Mouse (Mus musculus) frontal cortex, adult (tissue): ENCODE measurements around the gene Agap1.

Experiments
- ATAC-seq: cut with Nextera tagmentation; 2 replicates; pipeline ENCODE4 v1.9.2; 2017; ENCODE audit warnings: mild to moderate bottlenecking, moderate library complexity, mixed read lengths; ENCODE audit not compliant: low TSS enrichment

Gene Agap1

DNA sequence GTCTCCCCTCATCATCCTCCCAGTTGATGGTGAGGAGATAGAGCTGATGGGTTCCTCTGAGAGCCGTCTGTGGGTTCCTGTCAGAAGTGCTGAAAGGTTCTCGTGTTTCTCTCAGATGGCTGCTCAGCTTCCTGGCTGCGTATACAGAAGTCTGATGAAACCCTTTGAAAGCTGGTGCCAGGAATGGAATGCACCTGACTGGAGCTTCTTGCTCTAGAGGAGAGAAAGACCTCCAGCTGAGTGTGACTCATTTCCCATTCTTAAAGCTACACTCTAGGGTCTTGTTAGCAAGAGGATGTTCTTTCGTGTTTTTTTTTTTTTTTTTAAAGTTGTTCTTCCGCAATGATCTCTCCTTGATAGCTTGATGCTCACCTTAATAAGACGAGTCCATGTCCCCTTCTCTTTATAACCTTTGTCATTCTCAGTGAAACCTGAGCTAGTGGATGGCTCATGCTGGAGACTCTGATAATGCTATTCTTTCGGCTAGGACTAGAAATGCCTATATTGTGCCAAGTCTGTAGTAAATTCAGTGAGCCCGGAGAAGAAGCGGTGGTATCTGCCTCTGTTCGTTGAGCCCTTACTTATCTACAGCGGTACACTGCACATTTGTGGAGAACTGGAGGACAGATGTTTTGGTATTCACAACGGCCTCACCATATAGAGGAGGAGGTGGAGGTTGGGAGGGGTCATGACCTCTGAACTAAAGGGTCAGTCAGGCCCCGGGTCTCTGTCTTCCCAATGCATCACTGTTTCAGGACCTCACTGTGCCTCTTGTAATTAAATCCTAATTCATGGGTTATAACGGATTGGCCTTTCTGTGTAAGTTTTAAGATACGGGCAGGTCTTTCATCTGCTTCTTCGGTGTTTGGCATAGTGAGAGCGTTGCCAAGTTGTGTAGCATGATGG lies 2.8 kb downstream of the Agap1 start:
- no peak for ATAC-seq

DNA sequence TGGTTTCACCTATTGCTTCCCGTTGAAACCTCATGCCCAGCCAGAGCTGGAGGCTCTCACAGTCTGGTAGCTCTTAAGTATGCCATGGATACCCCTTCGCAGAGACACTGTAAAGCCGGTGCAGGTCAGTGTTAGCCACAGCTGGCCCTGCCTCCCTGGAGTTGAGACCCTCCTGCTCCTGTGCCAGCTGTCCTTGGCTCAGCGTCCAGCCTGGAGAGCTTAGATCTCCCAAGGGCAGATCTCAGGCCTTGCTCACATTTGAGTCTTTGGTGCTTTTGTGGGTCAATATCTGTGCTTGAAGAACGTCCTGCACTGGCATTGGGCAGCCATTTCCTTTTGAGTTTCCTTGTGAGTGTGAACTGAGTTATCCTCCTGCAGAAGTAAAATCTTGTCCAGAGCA lies 7.3 kb downstream of the Agap1 start:
- ATAC-seq, result no peak

DNA sequence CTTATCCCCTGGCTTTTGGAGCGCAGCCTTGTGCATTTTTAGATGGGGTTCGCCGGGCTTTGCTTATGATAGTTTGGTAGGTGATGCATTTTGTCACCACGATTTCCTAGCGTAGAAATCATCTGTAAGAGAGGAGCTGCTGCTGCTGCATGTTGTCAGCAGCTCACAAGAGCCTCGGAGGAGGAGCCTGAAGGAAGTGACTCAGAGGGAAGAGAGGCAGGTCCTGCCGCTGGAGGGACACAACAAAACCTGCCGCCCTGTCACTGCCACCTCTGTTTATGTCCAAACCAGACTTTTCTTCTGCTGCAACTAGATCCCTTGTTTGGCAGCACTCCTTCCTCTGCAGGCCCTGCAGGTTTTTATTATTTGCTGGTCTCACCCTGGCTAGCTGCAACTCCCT lies 8.5 kb downstream of the Agap1 start:
- ATAC-seq, result peak; percentile 23; the same call in 1 of the 2 replicates

DNA sequence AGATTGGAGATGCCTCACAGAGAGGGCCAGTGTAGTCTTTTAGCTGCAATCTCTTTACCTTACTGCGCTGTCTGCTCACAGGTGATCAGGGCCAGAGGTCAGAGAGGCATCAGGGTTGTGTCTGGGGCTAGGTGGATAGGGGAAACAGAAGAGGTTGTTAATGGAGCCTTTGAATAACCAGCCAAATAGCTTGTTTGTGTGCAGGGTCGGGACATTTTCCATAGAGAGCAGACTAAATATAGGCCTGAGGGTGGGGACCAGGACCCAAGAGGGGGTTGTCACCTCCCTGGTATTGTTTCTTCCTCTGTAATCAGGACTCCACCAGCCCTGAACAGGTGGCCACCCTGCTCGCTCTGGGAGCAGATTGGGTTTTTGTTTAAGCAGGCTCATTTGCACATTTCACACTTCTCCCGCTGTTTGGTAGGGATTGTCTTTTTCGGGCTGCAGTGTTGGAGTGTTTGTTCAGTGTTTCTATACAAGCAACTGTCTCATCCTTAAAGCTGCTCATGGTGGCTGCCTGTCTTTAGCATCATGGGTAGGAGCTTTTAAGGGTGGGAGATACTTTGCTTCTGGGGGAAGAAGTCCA lies 10.9 kb downstream of the Agap1 start:
- peak; percentile 89 for ATAC-seq

DNA sequence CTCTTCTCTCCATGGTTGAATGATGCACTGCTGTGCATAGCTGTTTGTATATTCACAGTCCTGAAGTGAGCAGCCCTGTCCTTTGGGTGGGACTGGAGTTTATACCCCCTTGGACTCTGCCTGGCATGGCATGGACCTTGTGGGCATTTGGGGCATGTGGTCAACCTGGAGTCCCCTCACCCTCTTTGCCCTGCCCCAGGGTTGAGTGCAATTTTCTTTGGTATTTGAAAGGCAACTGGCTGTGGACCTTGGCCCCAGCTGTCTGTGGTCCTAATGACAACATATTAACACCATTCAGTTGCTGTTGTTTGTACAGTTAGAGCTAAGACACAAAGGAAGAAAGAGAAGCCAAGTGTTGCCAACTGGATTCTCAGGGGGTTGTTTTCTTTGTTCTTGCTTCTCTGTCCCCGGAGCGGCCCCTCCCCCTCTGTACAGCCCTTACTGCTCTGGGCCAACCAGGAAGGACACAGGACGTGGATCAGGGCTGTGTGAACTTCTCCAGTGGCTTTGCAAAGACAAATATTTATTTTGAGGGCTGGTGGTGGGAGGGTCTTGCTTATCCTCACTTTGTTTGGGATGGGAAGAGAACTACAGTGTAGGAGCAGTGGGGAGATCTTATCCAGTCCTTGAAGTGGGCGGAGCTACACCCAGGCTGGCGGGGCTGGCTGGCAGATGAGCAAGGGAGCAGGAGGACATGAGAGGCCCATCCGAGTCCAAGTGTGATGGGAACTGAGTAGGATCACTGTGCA lies 12.9 kb downstream of the Agap1 start:
- no peak for ATAC-seq

DNA sequence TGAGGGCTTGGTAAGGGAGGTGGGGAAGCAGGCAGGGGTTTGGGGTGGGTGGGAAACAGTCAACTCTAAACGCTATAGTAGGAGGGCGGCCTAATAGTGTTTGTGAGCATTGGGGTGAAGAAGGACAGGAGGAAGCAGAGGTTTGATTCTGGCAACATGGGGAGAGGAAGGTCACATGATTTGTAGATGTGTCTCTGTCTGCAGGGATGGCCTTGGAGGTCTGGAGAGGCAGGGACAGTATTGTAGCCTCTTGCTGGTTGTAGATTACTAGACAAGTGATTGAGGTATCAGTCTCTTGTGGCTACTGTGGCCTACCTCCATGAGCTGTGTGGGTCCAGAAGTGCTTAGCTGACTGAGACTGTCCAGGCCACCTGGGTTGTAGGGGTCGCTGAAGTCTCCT lies 13.5 kb downstream of the Agap1 start:
- ATAC-seq, result no peak

DNA sequence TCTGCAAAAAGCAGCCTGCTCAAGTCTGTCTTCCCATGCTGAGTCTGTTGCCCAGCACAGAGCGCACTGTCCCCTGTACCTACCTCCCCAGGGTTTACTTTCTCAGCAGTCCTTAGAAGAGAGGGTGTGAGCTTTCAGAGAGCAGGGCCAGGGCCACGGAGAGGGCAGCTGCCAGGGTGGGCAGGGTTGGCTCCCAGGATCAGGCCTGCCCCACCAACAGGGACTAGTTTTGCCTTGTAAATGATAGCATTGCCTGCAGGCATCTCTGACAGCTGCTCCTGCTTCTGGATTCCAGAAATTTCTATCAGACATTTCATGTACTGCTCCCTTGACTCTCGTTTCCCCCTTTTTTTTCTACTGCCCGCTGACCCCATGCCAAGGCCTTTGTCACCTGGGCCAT lies 16.8 kb downstream of the Agap1 start:
- ATAC-seq, result no peak

DNA sequence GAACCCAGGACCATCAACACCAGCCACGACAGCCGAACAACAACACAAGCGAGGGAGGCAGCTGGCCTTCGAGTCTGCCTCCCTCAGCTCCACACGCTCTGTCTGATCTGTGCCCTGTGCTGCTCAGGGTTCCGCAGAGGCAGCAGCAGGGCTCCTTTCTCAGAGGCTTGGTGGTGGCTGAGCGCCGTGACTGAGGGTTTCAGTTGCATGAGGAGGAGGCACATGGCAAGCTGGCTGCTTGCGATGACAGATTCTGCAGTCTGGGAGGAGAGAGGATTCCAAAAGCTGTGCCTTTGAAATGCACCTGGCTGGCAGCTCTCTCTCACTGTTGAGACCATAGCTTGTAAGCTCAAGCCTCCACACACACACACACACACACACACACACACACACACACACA lies 17.3 kb downstream of the Agap1 start:
- ATAC-seq, result peak; percentile 94

DNA sequence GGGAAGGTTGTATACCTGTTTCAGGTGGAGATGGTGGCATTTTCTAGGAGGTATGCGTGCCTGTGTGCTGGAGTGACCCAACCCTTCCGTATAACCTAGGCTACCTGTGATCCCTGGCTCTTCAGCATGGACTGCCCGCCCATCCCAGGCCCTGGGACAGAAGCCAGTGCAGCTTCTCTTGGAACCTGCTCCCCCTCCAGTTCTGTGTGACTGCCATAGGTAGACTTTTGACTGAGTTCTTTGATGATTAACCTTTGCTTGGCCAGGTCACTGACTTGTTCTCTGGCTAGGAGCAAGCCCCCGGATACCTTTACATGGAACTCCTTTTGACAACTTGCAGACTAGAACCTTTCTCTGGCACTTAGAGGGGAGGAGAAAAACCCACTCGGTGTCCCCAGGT lies 19.3 kb downstream of the Agap1 start:
- no peak for ATAC-seq

DNA sequence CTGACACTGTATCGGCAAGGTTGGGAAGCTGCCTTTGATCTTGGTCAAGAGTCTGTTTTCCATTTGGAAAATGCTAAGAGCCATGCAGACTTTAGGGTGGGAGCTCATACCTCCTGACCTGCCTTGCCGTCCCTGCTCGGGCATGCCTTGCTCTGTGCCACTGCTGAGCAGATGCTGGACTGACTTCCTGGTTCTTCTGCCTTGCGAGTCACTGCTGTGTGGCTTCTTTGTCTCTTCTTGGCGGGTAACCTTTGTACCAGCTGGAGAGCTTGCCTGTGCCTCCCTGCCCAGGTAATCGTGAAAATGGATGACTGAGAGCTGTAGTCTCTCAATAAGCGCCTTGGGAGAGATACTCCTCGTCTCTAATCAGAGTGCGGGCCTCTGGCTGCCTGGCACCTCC lies 20.2 kb downstream of the Agap1 start:
- ATAC-seq, result no peak

DNA sequence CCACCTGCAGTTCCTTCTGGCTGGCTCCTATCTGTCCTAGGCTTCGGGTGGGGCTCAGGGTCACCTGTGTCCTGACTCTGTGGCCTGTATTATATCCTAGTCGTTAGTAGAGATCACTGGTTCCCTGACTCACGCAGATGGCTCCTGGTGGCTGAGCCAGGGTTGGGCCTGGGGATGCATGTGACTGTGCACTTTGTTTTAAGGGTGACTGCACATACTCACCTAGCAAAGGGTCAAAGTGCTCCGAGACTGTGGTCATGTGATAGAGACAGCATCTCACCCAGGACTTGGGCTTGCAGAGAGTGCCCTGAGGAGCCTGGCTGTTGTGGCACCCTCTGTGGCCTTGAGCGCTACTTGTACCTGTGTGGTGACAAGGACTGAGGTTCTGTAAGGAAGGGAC lies 22.4 kb downstream of the Agap1 start:
- ATAC-seq, result no peak

DNA sequence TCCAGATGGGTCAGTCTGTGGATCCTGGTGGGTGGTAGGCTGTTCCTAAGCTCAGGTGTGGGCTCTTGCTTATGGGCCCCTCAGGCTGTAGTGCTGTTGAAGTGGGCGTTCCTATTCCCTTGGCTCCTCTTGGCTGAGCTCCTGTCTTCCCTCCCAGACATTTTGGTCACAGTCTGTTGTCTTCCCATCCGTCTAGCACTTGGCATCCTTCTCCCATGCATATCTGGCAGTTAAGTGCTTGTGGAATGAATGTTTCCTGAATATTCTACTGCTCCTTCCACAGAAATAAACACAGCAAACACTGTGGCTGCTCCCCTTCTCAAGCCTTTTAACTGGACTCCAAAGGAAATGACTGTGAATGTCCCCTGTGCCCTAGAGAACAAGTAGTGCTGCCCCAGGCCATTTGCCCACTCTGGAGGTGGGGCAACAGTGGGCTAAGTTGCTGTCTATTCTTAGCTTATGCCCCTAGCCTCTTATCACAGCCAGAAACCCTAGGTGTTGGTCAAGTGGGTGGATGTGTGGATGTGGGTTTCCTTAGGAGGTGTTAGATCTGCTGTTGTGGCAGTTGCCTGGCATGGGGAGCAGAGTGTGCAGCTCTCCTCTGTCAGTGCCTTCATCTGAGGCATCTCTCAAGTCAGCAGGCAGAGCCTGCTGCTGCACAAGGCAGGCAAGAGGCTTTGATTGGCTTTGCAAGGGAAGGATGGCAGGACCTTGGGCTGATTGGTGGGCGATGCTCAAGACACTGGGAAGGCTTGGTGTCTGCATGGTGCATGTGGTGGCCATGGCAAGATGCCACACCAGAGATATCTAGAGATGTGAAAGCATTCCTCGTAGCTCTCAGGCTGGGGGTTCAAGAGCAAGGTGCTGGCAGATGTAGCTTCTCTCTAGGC lies 24.2 kb downstream of the Agap1 start:
- peak; percentile 90 for ATAC-seq

DNA sequence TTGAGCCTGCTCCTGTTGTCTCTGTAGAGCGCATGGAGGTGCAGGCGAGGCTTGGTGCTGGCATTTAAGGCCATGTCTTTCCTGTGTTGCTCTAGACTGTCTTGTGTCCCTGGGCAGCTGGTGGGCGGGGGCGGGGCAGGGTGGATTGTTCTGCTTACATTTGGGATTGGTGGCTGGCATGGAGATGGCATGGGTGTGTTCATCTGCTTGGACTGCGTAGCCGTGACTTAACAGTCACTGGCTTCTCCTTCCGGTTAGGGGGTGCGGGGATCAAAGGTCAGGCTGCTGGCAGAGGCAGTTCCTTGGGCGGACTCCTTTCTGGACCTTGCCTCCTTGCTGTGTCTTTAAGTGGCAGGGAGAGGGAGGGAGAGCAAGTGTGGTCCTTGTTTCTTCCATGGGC lies 26.5 kb downstream of the Agap1 start:
- ATAC-seq, result no peak

DNA sequence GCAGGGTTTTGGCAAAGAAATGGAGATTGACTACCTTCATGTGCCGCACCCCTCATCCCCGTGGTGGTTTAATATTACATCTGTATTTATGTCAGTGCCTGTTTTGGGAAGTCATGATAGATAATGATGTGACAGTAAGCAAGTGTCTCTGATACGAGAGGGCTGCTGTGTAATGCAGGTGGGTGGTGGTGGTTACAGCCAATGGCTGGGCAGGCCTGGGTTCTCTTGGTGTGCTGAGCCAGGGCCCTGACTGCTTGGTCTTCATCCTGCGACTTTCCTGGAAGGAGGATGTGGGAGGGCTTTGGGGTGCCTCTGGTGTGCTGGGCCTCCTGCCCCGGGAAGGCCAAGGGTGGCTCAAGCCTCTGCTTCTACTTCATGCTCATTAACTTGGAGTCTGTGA lies 28.2 kb downstream of the Agap1 start:
- no peak for ATAC-seq

DNA sequence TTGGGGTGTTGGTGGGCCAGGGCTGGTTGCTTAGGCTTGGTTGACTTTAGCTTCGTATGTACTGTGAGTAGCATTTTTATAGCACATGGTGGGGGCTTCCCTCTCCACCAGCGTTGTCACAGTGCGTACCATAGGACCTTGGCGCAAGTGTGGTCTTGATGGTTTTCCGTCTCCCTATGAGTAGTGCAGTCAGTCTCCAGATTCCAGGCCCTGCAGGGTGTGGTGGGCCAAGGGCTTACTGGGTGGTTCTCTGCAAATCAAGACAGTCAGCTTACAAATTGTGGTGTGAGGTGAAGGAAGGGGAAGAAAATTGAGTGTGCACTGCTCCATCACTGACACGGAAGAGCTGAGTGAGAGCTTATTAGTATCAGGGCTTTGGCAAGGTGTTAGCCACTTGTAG lies 32.3 kb downstream of the Agap1 start:
- ATAC-seq, result no peak

DNA sequence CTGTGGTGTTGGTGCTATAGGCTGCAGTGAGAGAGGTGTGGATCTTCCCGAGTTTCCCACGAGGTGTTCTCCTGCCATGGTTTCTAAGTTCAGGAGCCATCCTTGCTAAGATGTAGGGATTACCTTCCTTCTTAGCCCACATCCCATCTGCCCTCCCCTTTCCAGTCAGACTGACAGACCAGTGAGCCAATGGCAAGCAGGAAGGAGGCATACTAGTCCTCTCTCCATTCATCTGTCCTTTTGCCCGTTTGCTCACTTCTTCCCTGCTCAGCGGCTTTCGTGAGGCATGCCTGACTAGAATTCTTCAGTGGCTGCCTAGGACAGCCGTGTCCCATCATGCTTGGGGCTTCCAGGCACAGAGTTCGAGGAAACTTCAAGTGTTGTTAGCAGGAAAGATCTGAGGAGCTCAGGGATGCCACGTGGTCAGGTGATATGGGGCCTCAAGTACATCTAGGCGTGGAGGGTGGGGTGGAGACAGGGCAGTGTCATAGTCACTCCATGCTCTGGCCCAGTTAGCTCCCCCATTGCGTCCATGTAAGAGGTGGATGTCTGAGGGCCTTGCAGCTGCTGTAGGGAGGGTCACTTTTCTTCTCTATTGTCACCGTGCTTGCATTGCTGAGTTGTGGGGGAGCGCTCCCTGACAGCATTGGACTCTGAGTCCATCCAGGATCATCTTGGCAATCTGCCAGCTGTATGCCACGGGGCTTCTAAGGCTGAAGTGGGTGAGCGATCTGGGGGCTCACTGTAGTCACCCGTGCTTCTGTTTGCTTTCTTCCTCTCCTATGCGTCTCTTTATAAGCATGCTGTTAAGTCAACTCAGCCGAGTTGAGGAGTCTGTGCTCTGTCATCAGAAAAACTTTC lies 34.7 kb downstream of the Agap1 start:
- ATAC-seq, result no peak

DNA sequence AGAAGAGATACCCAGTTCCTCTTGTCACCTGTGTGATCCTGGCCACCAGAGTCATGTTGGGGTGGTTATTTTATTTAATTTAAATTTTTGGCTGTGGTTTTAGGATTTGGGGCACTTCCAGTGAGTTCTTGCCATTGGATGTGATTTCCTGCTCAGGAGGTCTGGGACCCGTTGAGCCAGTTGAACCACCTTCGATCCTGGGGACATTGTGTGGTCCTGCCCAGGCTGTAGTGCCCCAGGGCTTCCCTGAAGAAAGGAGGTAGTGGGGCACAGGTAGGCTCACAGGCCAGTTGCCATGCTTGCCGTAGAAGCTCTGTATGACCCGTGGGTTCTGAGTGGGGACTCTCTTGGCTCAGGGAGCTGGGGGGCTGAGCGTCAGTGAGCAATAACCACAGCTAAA lies 38.6 kb downstream of the Agap1 start:
- no peak for ATAC-seq

DNA sequence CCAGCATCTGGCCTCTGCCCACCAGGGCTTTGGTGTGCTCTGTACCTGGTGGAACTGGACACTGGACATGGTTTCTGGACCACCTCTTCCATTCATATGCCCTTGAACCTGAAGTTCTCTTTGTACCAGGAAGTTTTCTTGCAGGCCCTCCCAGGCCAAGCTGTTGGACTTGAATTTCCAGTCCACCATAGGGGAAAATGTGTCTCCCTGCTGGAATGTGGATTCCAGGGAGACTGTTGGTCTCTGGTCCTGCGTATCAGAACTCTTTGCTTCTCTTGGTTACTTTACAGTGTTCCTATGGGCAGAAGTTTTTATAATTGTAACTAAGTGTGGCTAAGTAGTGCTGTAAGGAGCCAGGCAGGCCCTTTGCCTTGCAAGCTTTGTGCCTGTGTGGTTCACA lies 40.2 kb downstream of the Agap1 start:
- no peak for ATAC-seq

DNA sequence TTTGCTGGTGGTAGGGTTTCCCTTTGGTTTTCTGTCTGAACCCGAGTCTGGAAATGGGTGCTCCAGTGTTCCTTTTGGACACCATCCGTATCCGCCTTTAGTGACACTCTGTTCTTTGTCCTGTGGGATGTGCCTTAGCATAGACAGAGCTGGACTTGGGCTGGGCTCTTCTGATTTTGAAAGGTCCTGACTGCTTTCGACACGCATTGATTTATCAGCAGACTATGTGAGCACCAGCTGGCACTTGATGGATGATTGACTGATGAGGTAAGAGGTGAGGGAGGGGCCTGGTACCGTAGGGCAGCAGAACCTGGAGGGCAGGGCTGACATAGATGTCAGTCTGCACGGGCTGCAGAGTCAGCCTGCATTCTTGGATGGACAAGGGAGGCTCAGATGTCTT lies 41.6 kb downstream of the Agap1 start:
- ATAC-seq, result no peak

DNA sequence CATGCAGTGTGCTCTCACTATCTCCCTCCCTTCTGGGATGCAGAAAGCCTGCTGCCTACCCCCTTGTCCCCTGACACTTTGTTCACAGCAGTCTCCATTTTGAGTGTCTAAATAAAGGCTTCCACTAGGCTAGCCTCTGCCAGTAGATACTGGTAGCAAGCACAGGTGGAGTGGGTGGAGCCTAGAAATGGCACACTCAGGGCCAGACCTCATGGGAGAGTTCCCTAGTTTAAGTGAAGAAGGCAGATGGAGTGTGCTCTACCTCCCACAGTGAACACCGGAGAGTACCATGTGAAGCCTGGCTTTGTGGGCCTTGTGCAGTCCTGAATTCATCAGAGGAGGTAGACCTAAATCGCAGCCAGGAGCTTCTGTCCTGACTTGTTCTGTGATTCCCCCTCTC lies 46.3 kb downstream of the Agap1 start:
- ATAC-seq, result peak; percentile 79

DNA sequence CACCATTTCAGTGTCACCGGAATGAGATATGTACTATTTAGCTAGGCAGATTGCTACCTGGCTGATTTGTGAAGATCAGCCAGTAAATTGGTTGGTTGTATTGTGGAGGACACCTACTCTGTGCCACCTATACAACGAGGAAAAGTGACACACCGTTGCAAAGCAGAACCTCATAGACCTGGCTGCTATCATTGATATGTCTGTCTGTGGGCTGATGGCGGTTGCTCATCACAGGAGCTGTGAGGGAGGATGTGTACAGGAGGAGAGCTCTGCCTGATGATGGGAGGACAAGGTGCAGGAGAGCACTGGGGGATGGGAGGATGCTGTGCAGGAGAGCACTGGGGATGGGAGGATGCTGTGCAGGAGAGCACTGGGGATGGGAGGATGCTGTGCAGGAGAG lies 46.7 kb downstream of the Agap1 start:
- ATAC-seq, result peak; percentile 52; the same call in 1 of the 2 replicates
